Mouse (Mus musculus): ENCODE data around the gene Tdrd6. TPM values are rescaled to one million over a fixed set of nuclear protein-coding genes. Genes with fewer than 3 reads are reported as not detected.

Gene Tdrd6
- total RNA-seq, 1 experiment: 0.27 TPM

DNA sequence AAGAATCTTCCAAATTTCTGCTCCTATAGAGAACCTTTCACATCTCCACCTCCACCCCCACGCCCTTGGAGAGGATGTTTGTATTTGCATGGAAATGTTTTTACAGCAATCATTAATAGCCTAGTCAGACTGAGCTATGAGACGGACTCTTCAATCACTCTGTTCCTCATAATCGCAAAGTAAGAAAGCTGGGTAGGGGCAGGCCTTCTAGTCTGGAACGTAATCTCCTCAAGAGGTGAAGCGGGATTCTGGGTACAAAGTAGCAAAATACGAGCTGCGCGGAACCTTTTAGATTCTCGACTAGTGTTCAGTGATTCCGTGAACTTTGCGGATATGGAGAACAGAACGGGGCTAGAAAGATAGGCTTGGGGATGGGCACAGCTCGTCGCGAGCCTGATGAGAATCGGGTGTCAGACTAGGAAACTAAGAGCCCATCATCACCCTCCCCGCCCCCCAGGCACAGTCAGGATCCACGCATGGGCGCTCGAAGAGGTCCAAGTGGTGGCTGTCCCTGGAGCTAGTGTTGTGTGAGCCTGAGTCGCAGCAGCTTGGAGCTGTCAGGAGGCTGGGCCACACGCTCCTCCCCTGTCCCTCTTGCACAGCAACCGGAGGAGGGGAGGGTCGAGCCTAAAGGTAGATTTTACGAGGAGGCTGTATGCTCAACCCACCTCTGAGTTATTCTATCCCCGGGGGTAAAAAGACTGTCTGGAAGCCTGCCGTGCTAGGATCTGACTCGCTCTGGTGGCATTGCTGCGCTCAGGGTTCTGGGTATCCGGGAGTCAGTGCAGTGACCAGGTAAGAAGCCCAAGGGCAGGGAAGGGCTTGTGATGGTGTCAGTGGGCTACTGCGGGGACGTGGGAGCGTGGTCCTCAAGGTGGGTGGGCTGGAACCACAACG is 61.9 kb downstream of the Tdrd6 start, which contains the start of gene Pla2g7:
Gene Pla2g7 (plus strand): TSS at position 107 of the 897 bp plus-strand sequence.
- peak within 1 kb of the TSS; percentile 1; the same call in 1 of the 2 replicates for H3K9ac ChIP-seq (ENCODE audit: insufficient read depth, low read depth, low read length, poor library complexity, severe bottlenecking)
- no peaks in the 10 kb centered on the region for H3K9me3 ChIP-seq (ENCODE audit: control insufficient read depth, insufficient read depth, low read depth, low read length)

DNA sequence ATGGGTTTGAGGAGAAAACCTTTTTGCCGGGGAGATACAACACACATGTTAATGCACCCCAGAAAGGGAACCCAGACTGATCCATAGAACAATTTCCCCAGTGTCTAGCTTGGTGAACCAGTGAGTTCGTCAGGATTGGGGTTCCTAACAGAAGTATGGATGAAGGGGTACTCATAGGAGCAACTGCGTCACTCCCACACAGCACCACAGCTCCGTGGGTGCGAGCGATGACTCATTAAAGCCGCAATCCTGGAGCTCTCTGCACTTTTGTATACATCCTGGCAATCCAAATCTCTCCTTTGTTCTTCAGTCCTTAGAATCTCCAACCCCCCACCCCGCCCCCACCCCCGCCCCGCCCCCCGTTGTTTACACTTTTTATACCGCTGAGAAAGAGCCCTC is 62.5 kb downstream of the Tdrd6 start:
- Histone ChIP-seq H3K9me3 (ENCODE audit: control insufficient read depth, insufficient read depth, low read depth, low read length) (no peaks in the 10 kb centered on the region), H3K36me3 (ENCODE audit: control insufficient read depth, insufficient read depth, low read length, poor library complexity, severe bottlenecking) (no peaks in the 10 kb centered on the region), H3K4me1 (ENCODE audit: control insufficient read depth in 2 of 2, insufficient read depth in 2 of 2, low read length in 2 of 2, poor library complexity in 1 of 2) (peaks cover 0 to 8% of the 10 kb centered on the region in 2 experiments; a peak in 2 of 4 replicates), H3K27ac (ENCODE audit: insufficient read depth, low read depth, low read length, poor library complexity, severe bottlenecking) (no peak overlapping the region), H3K9ac (ENCODE audit: insufficient read depth, low read depth, low read length, poor library complexity, severe bottlenecking) (no peak overlapping the region), H3K4me3 (ENCODE audit: insufficient read depth in 1 of 2, low read depth in 1 of 2, low read length in 2 of 2, poor library complexity in 1 of 2, severe bottlenecking in 1 of 2) (peak overlapping the region in 1 of 2 experiments; percentile 59; a peak in 2 of 4 replicates)
- no peak for DNase-seq (ENCODE audit: low read depth, low spot score)
- no peak for TF ChIP-seq ZC3H11A (IDR thresholded peaks at IDR 0.05; ENCODE audit: borderline replicate concordance, low read depth, low read length)
- no peak for TF ChIP-seq CHD2 (IDR thresholded peaks at IDR 0.05; ENCODE audit: low read depth, low read length)
- TF ChIP-seq MAFK (IDR thresholded peaks at IDR 0.05; ENCODE audit: insufficient read depth, low read depth, low read length): no peak
- in situ Hi-C loops (cut with MboI; ENCODE audit: low sequenced_read_pairs in 2 of 2, unreplicated experiment in 2 of 2): no loop called here

More for the DNA sequence above, 61.9 kb downstream of the Tdrd6 start, which contains the start of gene Pla2g7:
- DNase-seq (ENCODE audit: low read depth, low spot score): no peak
- Histone ChIP-seq H3K27ac (ENCODE audit: insufficient read depth, low read depth, low read length, poor library complexity, severe bottlenecking) (no peak within 1 kb of the TSS), H3K4me1 (ENCODE audit: control insufficient read depth in 2 of 2, insufficient read depth in 2 of 2, low read length in 2 of 2, poor library complexity in 1 of 2) (peaks cover 0 to 8% of the 10 kb centered on the region in 2 experiments; a peak in 2 of 4 replicates), H3K36me3 (ENCODE audit: control insufficient read depth, insufficient read depth, low read length, poor library complexity, severe bottlenecking) (no peaks in the 10 kb centered on the region), H3K4me3 (ENCODE audit: insufficient read depth in 1 of 2, low read depth in 1 of 2, low read length in 2 of 2, poor library complexity in 1 of 2, severe bottlenecking in 1 of 2) (peak within 1 kb of the TSS; percentile 21 to 59)
- TF ChIP-seq MAFK (IDR thresholded peaks at IDR 0.05; ENCODE audit: insufficient read depth, low read depth, low read length) (no peak), ZNF384 (IDR thresholded peaks at IDR 0.05; ENCODE audit: low read depth, low read length) (no peak), ZC3H11A (IDR thresholded peaks at IDR 0.05; ENCODE audit: borderline replicate concordance, low read depth, low read length) (no peak), HCFC1 (IDR thresholded peaks at IDR 0.05; ENCODE audit: borderline replicate concordance, insufficient read depth, low read length) (no peak), CHD2 (IDR thresholded peaks at IDR 0.05; ENCODE audit: low read depth, low read length) (no peak)
- in situ Hi-C loops (cut with MboI; ENCODE audit: low sequenced_read_pairs in 2 of 2, unreplicated experiment in 2 of 2): no loop called here

Other genes with a start within 250 kb of the Tdrd6 start
- not detected in 2 replicates for gene Mep1a, start 127.5 kb downstream of the Tdrd6 start, total RNA-seq (2012; rRNA removed)
- not detected in 2 replicates for gene Ankrd66, start 86.7 kb downstream of the Tdrd6 start, total RNA-seq (2012; rRNA removed)
- gene Pla2g7, start 62.2 kb downstream of the Tdrd6 start, total RNA-seq (2012; rRNA removed): 4.2 and 5.7 TPM in 2 replicates
- gene Slc25a27, start 36.9 kb upstream of the Tdrd6 start, total RNA-seq (2012; rRNA removed): 5.5 and 6.7 TPM in 2 replicates
- 1.6 and 1.8 TPM in 2 replicates for gene Cyp39a1, start 37.1 kb upstream of the Tdrd6 start, total RNA-seq (2012; rRNA removed)
- gene Rcan2, start 171.1 kb upstream of the Tdrd6 start, total RNA-seq (2012; rRNA removed): 0.40 and 0.58 TPM in 2 replicates

Measured in ES-E14 (cell line).